Mouse (Mus musculus): ENCODE measurements around the gene Tardbp. TPM values are rescaled to one million over a fixed set of nuclear protein-coding genes. Genes with fewer than 3 reads are reported as not detected.
A peak's percentile ranks its signal among the peaks of the same experiment; 100 is the strongest.

The Tardbp gene
- polyA plus RNA-seq, 1 experiment from 2014 or later, result 118 TPM

- no peak for ATAC-seq (replicated peaks; ENCODE audit: insufficient number of reproducible peaks, low FRiP score, low TSS enrichment)
- Histone ChIP-seq H3K4me2 (no peak overlapping the region), H3K9me3 (replicated peaks; ENCODE audit: control insufficient read depth, low read length) (no peaks in the 10 kb centered on the region), H3K4me1 (ENCODE audit: control insufficient read depth, insufficient read depth, low read length) (peaks cover 4% of the 10 kb centered on the region; the same call in 1 of the 2 replicates), H3K4me3 (ENCODE audit: low read depth, low read length) (no peak overlapping the region), H3K27me3 (ENCODE audit: control insufficient read depth, insufficient read depth, low read length) (no peaks in the 10 kb centered on the region), H3K9ac (ENCODE audit: low read depth, low read length) (no peak overlapping the region), H3K27ac (ENCODE audit: low read depth, low read length) (no peak overlapping the region), H3K36me3 (ENCODE audit: control insufficient read depth, insufficient read depth, low read length) (peaks cover 26% of the 10 kb centered on the region)
- 83% methylated on average over 9 of the region's 9 CpGs for WGBS (ENCODE audit: insufficient replicate concordance)
Measured at GRCm38 (mm10) chr4:148613738-148614137, 13.1 kb downstream of the Tardbp start.

GRCm38 (mm10) chr4:148612557-148612956, 14.3 kb downstream of the Tardbp start:
- H3K4me1 ChIP-seq (ENCODE audit: control insufficient read depth, insufficient read depth, low read length), result peaks cover 6% of the 10 kb centered on the region; the same call in 1 of the 2 replicates
- WGBS (ENCODE audit: insufficient replicate concordance), result 72% methylated on average over 4 of the region's 4 CpGs

GRCm38 (mm10) chr4:148610631-148611364, 16.0 kb downstream of the Tardbp start:
- peaks cover 6% of the 10 kb centered on the region; the same call in 1 of the 2 replicates for H3K4me1 ChIP-seq (ENCODE audit: control insufficient read depth, insufficient read depth, low read length)
- H3K36me3 ChIP-seq (ENCODE audit: control insufficient read depth, insufficient read depth, low read length), result peaks cover 23% of the 10 kb centered on the region
- ATAC-seq (replicated peaks; ENCODE audit: insufficient number of reproducible peaks, low FRiP score, low TSS enrichment), result no peak
- H3K4me3 ChIP-seq (ENCODE audit: low read depth, low read length), result no peak overlapping the region
- H3K9ac ChIP-seq (ENCODE audit: low read depth, low read length), result no peak overlapping the region
- no peaks in the 10 kb centered on the region for H3K9me3 ChIP-seq (replicated peaks; ENCODE audit: control insufficient read depth, low read length)
- H3K27ac ChIP-seq (ENCODE audit: low read depth, low read length), result no peak overlapping the region
- no peak overlapping the region for H3K4me2 ChIP-seq
- no peaks in the 10 kb centered on the region for H3K27me3 ChIP-seq (ENCODE audit: control insufficient read depth, insufficient read depth, low read length)
- 68% methylated on average over 5 of the region's 5 CpGs for WGBS (ENCODE audit: insufficient replicate concordance)

More at GRCm38 (mm10) chr4:148612557-148612956, 14.3 kb downstream of the Tardbp start:
- Histone ChIP-seq H3K4me3 (ENCODE audit: low read depth, low read length) (no peak overlapping the region), H3K9me3 (replicated peaks; ENCODE audit: control insufficient read depth, low read length) (no peaks in the 10 kb centered on the region), H3K27ac (ENCODE audit: low read depth, low read length) (no peak overlapping the region), H3K36me3 (ENCODE audit: control insufficient read depth, insufficient read depth, low read length) (peaks cover 23% of the 10 kb centered on the region), H3K9ac (ENCODE audit: low read depth, low read length) (no peak overlapping the region), H3K27me3 (ENCODE audit: control insufficient read depth, insufficient read depth, low read length) (no peaks in the 10 kb centered on the region), H3K4me2 (no peak overlapping the region)
- ATAC-seq (replicated peaks; ENCODE audit: insufficient number of reproducible peaks, low FRiP score, low TSS enrichment), result no peak

DNA sequence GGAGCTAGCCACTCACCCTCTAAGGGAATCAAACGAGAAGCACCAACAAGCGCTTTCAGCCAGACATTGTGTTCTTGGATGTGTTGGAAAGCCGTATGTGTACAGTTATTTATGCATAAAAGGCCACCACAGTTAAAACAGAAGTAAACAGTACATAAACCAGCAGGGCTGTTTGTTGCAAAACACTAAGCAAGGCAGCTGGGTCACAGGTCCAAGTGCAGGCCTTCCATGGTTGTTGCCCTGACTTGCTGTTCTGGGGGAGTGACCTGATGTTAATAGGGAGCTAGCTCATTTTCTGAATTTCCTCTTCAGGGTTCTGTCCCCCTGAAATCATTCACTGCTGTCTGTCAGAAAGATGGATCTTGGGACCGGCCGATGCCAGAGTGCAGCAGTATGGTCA, 17.0 kb downstream of the Tardbp start:
- no peaks in the 10 kb centered on the region for H3K27me3 ChIP-seq (ENCODE audit: control insufficient read depth, insufficient read depth, low read length)
- no peak for ATAC-seq (replicated peaks; ENCODE audit: insufficient number of reproducible peaks, low FRiP score, low TSS enrichment)
- H3K36me3 ChIP-seq (ENCODE audit: control insufficient read depth, insufficient read depth, low read length), result peaks cover 15% of the 10 kb centered on the region
- no peak overlapping the region for H3K9ac ChIP-seq (ENCODE audit: low read depth, low read length)
- no peak overlapping the region for H3K4me2 ChIP-seq
- no peak overlapping the region for H3K4me3 ChIP-seq (ENCODE audit: low read depth, low read length)
- 88% methylated on average over 5 of the region's 5 CpGs for WGBS (ENCODE audit: insufficient replicate concordance)
- no peak overlapping the region for H3K27ac ChIP-seq (ENCODE audit: low read depth, low read length)
- no peaks in the 10 kb centered on the region for H3K9me3 ChIP-seq (replicated peaks; ENCODE audit: control insufficient read depth, low read length)
- H3K4me1 ChIP-seq (ENCODE audit: control insufficient read depth, insufficient read depth, low read length), result peaks cover 6% of the 10 kb centered on the region; the same call in 1 of the 2 replicates

DNA sequence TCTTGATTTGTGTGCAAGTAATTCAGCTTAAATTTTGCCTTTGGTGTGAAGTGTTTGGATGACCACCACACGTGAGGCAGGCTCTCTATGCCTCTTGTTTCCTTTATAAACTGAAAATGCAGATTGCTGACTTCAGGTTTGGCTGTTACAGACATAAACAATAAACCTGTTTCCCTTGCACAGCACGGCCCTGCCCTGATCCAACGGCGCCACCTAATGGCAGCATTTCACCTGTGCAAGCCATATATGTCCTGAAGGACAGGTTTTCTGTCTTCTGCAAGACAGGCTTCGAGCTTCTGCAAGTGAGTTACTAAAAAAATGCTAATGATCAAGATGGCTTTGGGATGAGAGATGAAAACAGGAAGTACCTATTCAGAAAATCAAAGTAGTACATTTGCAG, 19.1 kb downstream of the Tardbp start:
- Histone ChIP-seq H3K27ac (ENCODE audit: low read depth, low read length) (no peak overlapping the region), H3K9ac (ENCODE audit: low read depth, low read length) (no peak overlapping the region), H3K27me3 (ENCODE audit: control insufficient read depth, insufficient read depth, low read length) (no peaks in the 10 kb centered on the region), H3K4me1 (ENCODE audit: control insufficient read depth, insufficient read depth, low read length) (peaks cover 6% of the 10 kb centered on the region; the same call in 1 of the 2 replicates), H3K4me3 (ENCODE audit: low read depth, low read length) (no peak overlapping the region), H3K36me3 (ENCODE audit: control insufficient read depth, insufficient read depth, low read length) (0 out of 2 replicates have a peak, but pooled peaks cover 6% of the 10 kb centered on the region), H3K9me3 (replicated peaks; ENCODE audit: control insufficient read depth, low read length) (no peaks in the 10 kb centered on the region), H3K4me2 (no peak overlapping the region)
- 28% methylated on average over 5 of the region's 5 CpGs for WGBS (ENCODE audit: insufficient replicate concordance)
- no peak for ATAC-seq (replicated peaks; ENCODE audit: insufficient number of reproducible peaks, low FRiP score, low TSS enrichment)

GRCm38 (mm10) chr4:148604541-148605165, 22.2 kb downstream of the Tardbp start:
- Histone ChIP-seq H3K4me1 (ENCODE audit: control insufficient read depth, insufficient read depth, low read length) (peaks cover 6% of the 10 kb centered on the region; the same call in 1 of the 2 replicates), H3K4me3 (ENCODE audit: low read depth, low read length) (no peak overlapping the region), H3K27ac (ENCODE audit: low read depth, low read length) (no peak overlapping the region), H3K36me3 (ENCODE audit: control insufficient read depth, insufficient read depth, low read length) (0 out of 2 replicates have a peak, but pooled peaks cover 2% of the 10 kb centered on the region), H3K9ac (ENCODE audit: low read depth, low read length) (no peak overlapping the region), H3K9me3 (replicated peaks; ENCODE audit: control insufficient read depth, low read length) (no peaks in the 10 kb centered on the region), H3K4me2 (no peak overlapping the region), H3K27me3 (ENCODE audit: control insufficient read depth, insufficient read depth, low read length) (no peaks in the 10 kb centered on the region)
- WGBS (ENCODE audit: insufficient replicate concordance), result 81% methylated on average over 3 of the region's 3 CpGs
- ATAC-seq (replicated peaks; ENCODE audit: insufficient number of reproducible peaks, low FRiP score, low TSS enrichment), result no peak

GRCm38 (mm10) chr4:148604141-148604540, 22.7 kb downstream of the Tardbp start:
- H3K4me1 ChIP-seq (ENCODE audit: control insufficient read depth, insufficient read depth, low read length), result peaks cover 6% of the 10 kb centered on the region; the same call in 1 of the 2 replicates
- 70% methylated on average over 7 of the region's 7 CpGs for WGBS (ENCODE audit: insufficient replicate concordance)
- H3K4me2 ChIP-seq, result no peak overlapping the region
- H3K27ac ChIP-seq (ENCODE audit: low read depth, low read length), result no peak overlapping the region
- H3K36me3 ChIP-seq (ENCODE audit: control insufficient read depth, insufficient read depth, low read length), result peaks cover 2% of the 10 kb centered on the region; the same call in 1 of the 2 replicates
- no peaks in the 10 kb centered on the region for H3K27me3 ChIP-seq (ENCODE audit: control insufficient read depth, insufficient read depth, low read length)
- H3K4me3 ChIP-seq (ENCODE audit: low read depth, low read length), result no peak overlapping the region
- no peaks in the 10 kb centered on the region for H3K9me3 ChIP-seq (replicated peaks; ENCODE audit: control insufficient read depth, low read length)
- no peak for ATAC-seq (replicated peaks; ENCODE audit: insufficient number of reproducible peaks, low FRiP score, low TSS enrichment)
- no peak overlapping the region; the same call in 1 of the 2 replicates for H3K9ac ChIP-seq (ENCODE audit: low read depth, low read length)

- Histone ChIP-seq H3K9me3 (replicated peaks; ENCODE audit: control insufficient read depth, low read length) (no peaks in the 10 kb centered on the region), H3K36me3 (ENCODE audit: control insufficient read depth, insufficient read depth, low read length) (peaks cover 4% of the 10 kb centered on the region), H3K27me3 (ENCODE audit: control insufficient read depth, insufficient read depth, low read length) (no peaks in the 10 kb centered on the region), H3K4me2 (no peak overlapping the region), H3K9ac (ENCODE audit: low read depth, low read length) (peak overlapping the region; percentile 22; the same call in 1 of the 2 replicates), H3K4me1 (ENCODE audit: control insufficient read depth, insufficient read depth, low read length) (peaks cover under 1% of the 10 kb centered on the region; the same call in 1 of the 2 replicates), H3K27ac (ENCODE audit: low read depth, low read length) (no peak overlapping the region), H3K4me3 (ENCODE audit: low read depth, low read length) (no peak overlapping the region)
- ATAC-seq (replicated peaks; ENCODE audit: insufficient number of reproducible peaks, low FRiP score, low TSS enrichment), result no peak
- WGBS (ENCODE audit: insufficient replicate concordance), result 64% methylated on average over 10 of the region's 10 CpGs
Measured at GRCm38 (mm10) chr4:148603376-148604139, 23.3 kb downstream of the Tardbp start.
